Mouse (Mus musculus) macrophage (primary cell): Measurements from ENCODE around the gene C3. TPM values are rescaled to one million over a fixed set of nuclear protein-coding genes. Genes with fewer than 3 reads are reported as not detected.

Source experiments
- H3K27ac ChIP-seq: fragments of 350-480 bp; formaldehyde crosslinking; 2 replicates; pipeline ENCODE4 v1.9.0; 2021
- H3K36me3 ChIP-seq: fragments of 350-480 bp; formaldehyde crosslinking; 2 replicates; pipeline ENCODE4 v1.9.0; 2021; ENCODE audit errors: inconsistent target
- H3K4me3 ChIP-seq: fragments of 350-480 bp; formaldehyde crosslinking; 2 replicates; pipeline ENCODE4 v1.9.0; 2021; ENCODE audit errors: inconsistent target
- H3K79me2 ChIP-seq: fragments of 350-480 bp; formaldehyde crosslinking; 2 replicates; pipeline ENCODE4 v1.9.0; 2021; ENCODE audit errors: inconsistent target
- WGBS: methylation state at CpG from one replicate; pipeline ENCODE4 v1.1.7; 2026; ENCODE audit warnings: inconsistent platforms; ENCODE audit not compliant: missing documents; 5-methylcytosine and 5-hydroxymethylcytosine counted together
- polyA plus RNA-seq: library from polyadenylated mRNA; stranded (reverse); fragments of 250-400 nt; gene quantifications from 3 replicates; pipeline ENCODE4 v1.2.4, GENCODE M21; 2018; ENCODE audit warnings: inconsistent platforms

C3 gene
- polyA plus RNA-seq, 1 experiment from 2014 or later = 40.8 TPM

DNA sequence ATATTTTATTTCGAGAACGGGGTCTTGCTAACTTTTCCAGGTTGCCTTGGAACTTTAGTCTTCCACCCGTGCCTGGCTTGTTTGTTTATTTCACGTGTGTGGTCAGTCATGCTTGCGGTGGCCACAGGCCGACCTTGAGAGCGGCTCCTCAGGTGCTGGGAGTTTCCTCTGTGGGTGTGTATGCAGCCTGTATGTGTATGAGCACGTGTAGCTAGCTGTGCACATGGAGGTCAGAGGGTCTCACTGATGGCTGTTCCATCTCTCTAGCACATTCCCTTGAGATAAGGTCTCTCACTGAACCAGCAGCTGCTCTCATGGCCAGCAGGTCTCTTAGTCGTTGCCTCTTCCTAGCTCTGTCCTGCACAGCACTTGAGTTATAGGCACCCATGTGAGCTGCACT is 32.4 kb upstream of the C3 start:
- H3K4me3 ChIP-seq = no peak overlapping the region
- WGBS = 97% methylated on average over 9 of the region's 9 CpGs
- no peak overlapping the region for H3K27ac ChIP-seq
- H3K36me3 ChIP-seq = peaks cover 54% of the 10 kb centered on the region
- H3K79me2 ChIP-seq = no peaks in the 10 kb centered on the region

DNA sequence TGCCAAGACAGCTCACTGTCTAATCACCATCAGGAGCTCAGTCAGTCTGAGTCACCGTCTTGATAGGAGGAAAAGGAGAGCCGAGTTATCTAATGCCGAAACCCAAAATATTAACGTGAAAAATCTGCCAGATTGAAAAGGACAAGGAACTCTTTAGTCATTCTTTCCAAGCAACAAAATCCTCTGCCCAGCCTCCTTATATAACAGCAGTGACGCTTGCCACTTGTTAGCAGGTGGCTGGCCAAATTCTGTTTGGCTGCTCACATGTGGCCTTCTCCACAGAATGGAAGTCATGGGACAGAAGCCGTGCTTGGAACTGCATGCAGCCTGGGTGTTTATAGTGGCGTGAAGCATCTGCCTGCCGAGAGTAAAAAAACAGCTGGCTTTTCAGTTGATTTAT is 31.8 kb upstream of the C3 start:
- Histone ChIP-seq H3K36me3 (peaks cover 60% of the 10 kb centered on the region), H3K4me3 (no peak overlapping the region), H3K79me2 (no peaks in the 10 kb centered on the region), H3K27ac (no peak overlapping the region)
- WGBS = 96% methylated on average over 8 of the region's 8 CpGs

DNA sequence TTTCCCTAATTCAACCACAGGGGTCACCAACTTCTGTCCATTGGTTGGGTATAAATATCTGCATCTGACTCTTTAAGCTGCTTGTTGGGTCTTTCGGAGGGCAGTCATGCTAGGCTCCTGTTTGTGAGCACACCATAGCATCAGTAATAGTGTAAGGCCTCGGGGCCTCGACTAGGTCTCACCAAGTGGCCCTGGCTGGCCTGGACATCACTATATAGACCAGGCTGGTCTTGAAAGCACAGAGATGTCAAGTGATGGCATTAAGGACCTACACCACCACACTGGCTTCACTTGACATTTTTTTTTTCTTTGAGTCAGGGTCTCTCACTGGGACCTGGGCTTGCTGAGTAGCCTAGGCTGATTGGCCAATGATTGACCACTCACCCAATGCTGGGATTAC is 30.3 kb upstream of the C3 start:
- Histone ChIP-seq H3K36me3 (peaks cover 75% of the 10 kb centered on the region), H3K27ac (no peak overlapping the region)
- 93% methylated on average over 3 of the region's 3 CpGs for WGBS

DNA sequence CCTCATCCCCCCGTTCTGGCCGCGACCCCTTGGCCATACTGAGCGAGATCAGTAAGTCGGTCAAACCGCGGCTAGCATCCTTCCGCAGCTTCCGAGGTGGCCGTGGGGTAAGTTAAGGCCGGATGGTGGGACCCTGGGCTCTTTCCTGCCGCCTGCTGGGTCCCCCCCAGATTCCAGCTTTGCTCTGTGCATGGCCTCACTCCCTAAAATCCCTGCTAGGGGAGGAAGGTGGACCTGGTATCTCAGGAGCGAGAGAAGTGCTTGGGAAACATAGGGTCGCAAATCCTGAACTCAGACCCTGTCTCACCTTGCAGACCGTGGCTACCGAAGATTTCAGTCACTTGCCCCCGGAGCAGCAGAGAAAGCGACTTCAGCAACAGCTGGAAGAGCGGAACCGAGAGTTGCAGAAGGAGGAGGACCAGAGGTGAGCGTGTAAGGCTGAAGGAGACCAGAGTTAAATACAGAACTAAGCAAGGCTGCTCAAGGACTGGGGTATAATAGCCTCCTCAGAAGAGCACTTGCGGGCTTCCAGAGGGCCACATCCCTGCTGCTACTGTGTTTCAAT is 29.1 kb upstream of the C3 start:
- H3K36me3 ChIP-seq = peaks cover 70% of the 10 kb centered on the region
- 94% methylated on average over 21 of the region's 22 CpGs for WGBS

More for the DNA sequence above, 30.3 kb upstream of the C3 start:
- Histone ChIP-seq H3K4me3 (no peak overlapping the region), H3K79me2 (no peaks in the 10 kb centered on the region)

DNA sequence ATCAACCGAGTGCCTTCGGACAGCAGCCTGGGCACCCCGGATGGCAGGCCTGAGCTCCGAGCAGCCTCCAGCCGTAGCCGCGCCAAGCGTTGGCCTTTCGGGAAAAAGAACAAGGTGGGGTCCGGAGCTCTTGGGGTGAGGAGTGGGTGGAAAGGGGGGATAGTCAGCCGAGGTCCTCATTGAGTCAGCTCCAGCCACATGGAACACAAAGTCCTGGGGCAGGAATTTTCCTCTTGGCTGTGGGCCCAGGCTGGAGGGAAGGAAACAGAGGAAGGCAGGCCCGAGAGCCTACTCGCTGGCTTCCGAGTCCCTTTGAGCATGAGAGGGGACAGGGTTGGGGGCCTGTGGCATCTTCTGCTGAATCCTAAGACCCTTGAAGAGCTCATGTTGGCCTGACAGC is 27.4 kb upstream of the C3 start:
- Histone ChIP-seq H3K4me3 (no peak overlapping the region), H3K36me3 (peaks cover 58% of the 10 kb centered on the region), H3K79me2 (no peaks in the 10 kb centered on the region; the same call in 1 of the 2 replicates), H3K27ac (no peak overlapping the region)
- WGBS = 89% methylated on average over 11 of the region's 14 CpGs

More for the DNA sequence above, 29.1 kb upstream of the C3 start:
- Histone ChIP-seq H3K27ac (no peak overlapping the region), H3K79me2 (no peaks in the 10 kb centered on the region), H3K4me3 (no peak overlapping the region)

DNA sequence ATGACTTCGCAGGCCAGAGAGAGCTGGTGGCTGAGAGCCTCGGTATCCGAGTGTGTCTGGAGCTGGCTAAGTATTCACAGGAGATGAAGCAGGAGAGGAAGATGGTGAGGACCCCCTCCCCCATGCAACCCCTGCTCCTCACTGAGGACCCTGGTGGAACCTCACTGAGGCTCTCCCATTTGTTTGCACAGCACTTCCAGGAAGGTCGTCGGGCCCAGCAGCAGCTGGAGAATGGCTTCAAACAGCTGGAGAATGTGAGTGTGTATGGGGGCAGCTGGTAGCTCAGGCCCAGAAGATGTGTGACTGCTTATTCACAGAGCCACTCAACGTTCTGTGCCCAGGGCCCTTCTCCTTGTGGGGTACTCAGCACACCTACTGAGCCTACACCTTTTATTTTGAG is 25.4 kb upstream of the C3 start:
- Histone ChIP-seq H3K4me3 (no peak overlapping the region), H3K36me3 (peaks cover 46% of the 10 kb centered on the region), H3K27ac (no peak overlapping the region), H3K79me2 (peaks cover 7% of the 10 kb centered on the region; the same call in 1 of the 2 replicates)
- WGBS = 92% methylated on average over 5 of the region's 6 CpGs

DNA sequence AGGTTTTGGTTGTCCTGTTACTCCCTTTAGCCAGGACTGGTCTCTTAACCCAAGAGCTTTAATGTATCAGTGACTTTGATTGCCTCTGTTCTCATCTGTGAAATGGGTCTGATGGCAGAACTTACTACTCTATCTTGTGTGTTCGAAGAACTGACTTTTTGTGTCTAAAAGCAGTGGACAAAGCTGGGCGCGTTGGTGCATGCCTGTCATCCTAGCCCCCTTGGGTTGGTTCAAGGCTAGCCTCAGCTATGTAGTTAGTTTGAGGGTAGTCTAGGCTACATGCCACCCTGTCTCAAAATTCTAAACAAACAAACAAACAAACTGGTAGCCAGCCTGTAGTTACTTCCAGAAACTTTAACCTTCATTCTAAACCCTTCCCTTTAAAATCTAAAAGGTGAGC is 23.5 kb upstream of the C3 start:
- H3K36me3 ChIP-seq = peaks cover 32% of the 10 kb centered on the region
- H3K79me2 ChIP-seq = peaks cover 7% of the 10 kb centered on the region; the same call in 1 of the 2 replicates
- 98% methylated on average over 3 of the region's 3 CpGs for WGBS
- no peak overlapping the region for H3K4me3 ChIP-seq
- H3K27ac ChIP-seq = no peak overlapping the region

DNA sequence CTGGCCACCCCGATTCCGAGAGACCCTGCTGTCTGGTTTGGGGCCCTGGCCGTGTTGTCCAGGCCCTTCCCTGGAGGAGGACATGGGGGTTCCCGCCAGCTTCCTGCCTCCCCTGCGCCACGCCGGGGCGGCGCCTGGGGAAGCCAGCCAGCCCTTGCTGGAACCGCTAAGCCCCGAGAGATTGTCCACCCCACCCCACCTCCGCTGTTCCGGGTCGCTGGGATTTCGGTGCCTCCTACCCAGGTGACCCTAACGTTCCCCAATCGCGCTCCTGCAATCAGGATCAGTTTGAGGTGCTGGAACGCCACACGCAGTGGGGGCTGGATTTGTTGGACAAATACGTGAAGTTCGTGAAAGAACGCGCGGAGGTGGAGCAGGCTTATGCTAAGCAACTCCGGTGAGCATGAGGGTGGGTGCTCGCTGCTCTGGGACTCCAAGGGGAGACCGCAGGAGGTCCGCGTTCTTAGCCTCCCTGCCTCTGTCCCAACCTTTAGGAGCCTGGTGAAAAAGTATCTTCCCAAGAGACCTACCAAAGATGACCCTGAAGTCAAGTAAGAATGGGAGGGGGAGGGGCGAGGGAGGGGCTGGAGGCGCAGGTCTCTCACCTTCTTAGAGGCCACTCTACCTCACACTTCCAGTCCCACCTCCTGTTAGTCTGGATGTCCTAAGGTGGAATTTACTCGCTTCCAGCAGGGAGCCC is 22.7 kb upstream of the C3 start:
- no peak overlapping the region for H3K27ac ChIP-seq
- WGBS = 16% methylated on average over 33 of the region's 33 CpGs
- peak overlapping the region; percentile 89 for H3K4me3 ChIP-seq
- H3K79me2 ChIP-seq = peaks cover 7% of the 10 kb centered on the region; the same call in 1 of the 2 replicates
- peaks cover 26% of the 10 kb centered on the region for H3K36me3 ChIP-seq

DNA sequence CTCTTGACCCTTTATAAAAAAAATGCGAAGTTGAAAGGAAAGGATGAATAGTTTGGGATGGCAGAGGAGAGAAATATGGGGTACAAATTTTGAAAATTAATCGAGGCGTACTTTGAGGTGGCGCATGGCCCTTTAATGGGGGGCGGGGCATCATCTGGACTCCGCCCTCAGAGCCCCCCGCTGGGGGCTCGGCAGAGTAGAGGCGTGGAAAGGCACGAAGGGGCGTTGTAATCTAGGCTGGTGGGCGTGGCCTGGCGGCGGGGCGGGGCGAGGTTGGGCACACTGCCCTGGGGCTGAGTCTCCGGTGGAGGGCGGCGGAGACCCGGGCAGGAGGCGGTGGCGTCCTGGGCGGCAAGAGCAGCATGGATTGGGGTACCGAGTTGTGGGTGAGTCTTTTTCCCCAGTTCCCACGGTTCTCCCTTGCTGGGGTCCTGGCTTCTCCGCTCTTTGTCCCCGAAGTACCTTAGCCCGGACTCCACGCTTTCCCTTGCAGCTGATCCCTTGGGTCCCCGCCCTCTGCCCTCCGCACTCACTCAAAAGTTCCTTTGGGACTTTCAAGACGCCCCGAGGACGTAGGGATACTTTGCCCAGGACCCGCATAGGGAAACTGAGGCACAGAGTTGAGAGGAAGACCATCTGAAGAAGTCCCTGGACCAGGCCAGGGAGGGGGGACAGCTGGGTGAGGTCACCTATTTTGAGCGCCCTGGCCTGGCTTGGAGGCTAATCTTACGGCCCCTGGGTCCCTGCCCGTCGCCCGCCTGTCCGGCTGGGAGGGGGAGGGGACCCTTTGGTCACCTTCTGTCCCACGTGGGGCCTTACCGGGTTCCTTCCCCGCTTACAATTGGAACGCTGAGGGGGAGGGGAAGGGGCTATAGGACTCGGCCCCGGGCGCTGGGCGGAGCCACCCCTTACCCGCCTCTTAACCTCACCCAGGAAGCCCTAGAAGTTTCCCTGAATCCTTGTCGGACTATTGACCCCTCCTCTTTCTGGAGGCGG is 21.5 kb upstream of the C3 start, which contains the start of gene Trip10:
Gene Trip10 (plus strand): TSS at position 270 of the 996 bp plus-strand sequence.
- Histone ChIP-seq H3K79me2 (peaks cover 7% of the 10 kb centered on the region; the same call in 1 of the 2 replicates), H3K27ac (peak within 1 kb of the TSS; percentile 72), H3K4me3 (peak within 1 kb of the TSS; percentile 89), H3K36me3 (peaks cover 25% of the 10 kb centered on the region)
- WGBS = under 1% methylated on average over 47 of the region's 52 CpGs

DNA sequence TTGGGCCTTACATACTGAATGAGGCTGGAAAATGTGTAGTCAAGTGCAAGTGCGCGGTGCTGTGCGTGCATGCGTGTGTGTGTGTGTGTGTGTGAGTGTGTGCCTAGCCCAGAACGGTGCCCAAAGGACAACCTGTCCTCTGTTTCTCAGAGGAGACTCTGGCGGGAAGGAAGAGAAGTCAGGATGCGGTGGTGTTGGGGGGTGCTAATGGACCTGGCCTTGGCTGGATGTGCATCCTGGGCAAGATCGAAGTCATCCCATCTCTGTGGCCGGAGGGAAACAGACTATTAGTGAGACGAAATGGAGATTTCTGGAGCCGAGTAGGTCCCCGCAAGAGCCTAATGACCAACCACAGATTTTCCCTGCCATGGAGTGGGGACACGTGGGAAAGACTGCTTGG is 20.8 kb upstream of the C3 start:
- Histone ChIP-seq H3K79me2 (peaks cover 7% of the 10 kb centered on the region; the same call in 1 of the 2 replicates), H3K4me3 (peak overlapping the region; percentile 74), H3K27ac (peak overlapping the region; percentile 72), H3K36me3 (peaks cover 25% of the 10 kb centered on the region)
- WGBS = 10% methylated on average over 13 of the region's 13 CpGs

DNA sequence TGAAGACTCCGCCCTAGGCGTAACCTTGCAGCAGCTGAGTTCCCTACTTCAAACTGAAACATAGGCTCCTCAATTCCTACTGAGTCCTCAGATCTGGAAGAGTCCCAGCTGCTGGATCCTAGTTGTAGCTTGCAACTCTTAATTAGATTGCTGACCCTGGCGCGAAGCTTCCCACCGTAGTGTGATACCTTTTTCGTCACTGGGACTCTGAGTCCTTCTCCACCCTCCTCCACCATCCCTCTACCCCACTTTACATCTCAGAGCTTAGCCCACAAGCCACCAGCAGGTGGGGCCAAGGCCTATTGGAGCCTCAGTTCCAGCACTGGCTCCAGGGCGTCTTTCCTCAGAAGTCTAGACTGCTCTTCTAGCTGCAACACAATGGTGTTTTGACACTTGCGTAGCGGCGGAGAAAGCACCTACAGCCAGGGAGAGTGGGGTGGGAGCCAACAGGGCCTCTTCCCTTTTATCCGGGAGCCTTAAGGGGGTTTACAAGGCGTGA is 20.3 kb upstream of the C3 start, which contains the start of gene Gpr108:
Gene Gpr108 (minus strand): TSS at position 246 of the 499 bp plus-strand sequence.
- Histone ChIP-seq H3K79me2 (peaks cover 7% of the 10 kb centered on the region; the same call in 1 of the 2 replicates), H3K4me3 (peak within 1 kb of the TSS; percentile 89), H3K27ac (peak within 1 kb of the TSS; percentile 72), H3K36me3 (peaks cover 25% of the 10 kb centered on the region)
- under 1% methylated on average over 12 of the region's 12 CpGs for WGBS

DNA sequence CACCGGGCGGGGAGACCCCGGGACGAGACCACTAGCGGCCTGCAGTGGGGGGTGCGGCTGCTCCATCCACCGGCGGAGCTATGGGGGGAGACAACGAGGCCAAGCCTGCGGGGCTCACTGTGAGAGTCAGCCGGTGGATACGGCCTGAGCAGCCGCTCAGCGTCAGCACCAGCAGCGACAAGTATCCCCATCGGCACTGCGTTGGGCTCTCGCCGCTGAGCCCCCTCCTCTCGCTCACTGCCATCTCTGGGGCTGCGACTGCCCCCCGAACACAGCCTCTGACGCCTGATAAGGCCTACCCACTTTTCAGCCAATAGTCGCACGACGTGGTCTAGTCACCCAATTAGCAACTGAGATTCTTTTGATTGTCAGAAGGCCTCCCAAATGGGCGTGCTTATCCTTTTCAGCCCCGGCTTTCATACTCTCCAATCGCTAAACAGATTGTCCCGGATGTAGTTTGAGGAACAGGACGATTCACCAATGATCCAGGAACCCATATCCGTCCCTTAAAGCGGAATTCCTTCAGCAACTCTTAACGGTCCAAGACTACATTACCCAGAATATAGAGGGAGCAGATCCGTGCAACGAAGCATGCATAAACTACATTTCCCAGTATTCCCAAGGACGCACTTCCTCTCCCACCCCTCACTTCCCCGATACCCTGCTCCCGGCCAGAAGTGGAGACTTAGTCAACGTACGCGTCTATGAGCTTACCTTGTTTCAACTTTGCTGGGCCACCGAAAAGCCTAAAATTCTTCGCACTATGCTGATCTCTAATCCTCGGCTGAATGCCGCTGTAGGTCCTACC is 19.7 kb upstream of the C3 start:
- Histone ChIP-seq H3K36me3 (peaks cover 28% of the 10 kb centered on the region), H3K79me2 (peaks cover 7% of the 10 kb centered on the region; the same call in 1 of the 2 replicates), H3K27ac (peak overlapping the region; percentile 72), H3K4me3 (peak overlapping the region; percentile 74)
- under 1% methylated on average over 45 of the region's 46 CpGs for WGBS

DNA sequence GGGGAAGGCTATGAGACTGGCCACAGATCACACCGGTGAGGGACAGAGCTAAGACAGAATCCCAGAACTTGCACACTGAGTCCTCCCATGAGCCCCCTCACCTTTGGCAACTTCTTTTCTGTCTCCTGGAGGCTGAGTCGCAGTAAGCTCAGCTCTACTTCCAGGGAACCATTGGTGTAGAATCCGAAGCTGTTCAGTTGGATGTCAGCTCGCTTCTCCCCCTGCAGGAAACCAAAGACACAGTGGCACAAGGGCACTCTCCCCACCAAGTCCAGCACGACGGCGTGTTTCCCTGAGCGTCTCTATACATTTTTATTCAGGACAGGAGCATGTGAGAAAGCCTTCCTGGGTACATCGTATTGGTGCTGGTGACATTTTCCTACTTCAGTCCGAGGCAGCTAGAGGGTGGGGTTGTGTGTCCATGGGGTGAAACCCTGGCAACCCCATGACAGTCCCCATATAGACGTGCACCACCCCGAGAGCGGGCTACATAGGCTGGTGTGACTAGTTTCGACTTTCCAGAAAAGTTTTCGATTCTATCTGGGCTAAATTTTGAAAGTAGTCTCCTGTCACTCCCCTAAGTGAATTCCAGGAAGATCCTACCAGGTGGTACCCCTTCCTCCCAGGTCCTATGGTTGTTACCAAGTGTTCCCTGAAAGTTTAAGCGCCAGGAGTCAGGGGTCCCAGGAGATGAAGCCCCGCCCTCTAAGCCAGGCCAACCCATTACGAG is 18.9 kb upstream of the C3 start:
- H3K27ac ChIP-seq = peak overlapping the region; percentile 57
- peaks cover 7% of the 10 kb centered on the region; the same call in 1 of the 2 replicates for H3K79me2 ChIP-seq
- WGBS = 6% methylated on average over 18 of the region's 18 CpGs
- H3K36me3 ChIP-seq = peaks cover 35% of the 10 kb centered on the region
- H3K4me3 ChIP-seq = peak overlapping the region; percentile 74
